Mouse (Mus musculus) urinary bladder, adult 2 months (tissue): ENCODE measurements around the gene Clta. TPM values are rescaled to one million over a fixed set of nuclear protein-coding genes. Genes with fewer than 3 reads are reported as not detected.
"Not testable (repeated sequence)": the region's sequence is repeated elsewhere in the genome, so short reads cannot be mapped to it uniquely, and the experiment has no call there.

ENCODE experiments used
- DNase-seq: peaks from one replicate; pipeline ENCODE4 v3.0.0; 2022; ENCODE audit warnings: low spot score
- polyA plus RNA-seq: library from polyadenylated mRNA; depleted of rRNA; stranded (reverse); fragments of >200 nt; gene quantifications from 2 replicates; pipeline ENCODE4 v1.2.3, GENCODE M21; 2012

The Clta gene
- polyA plus RNA-seq, 1 experiment, result 300 TPM

DNA sequence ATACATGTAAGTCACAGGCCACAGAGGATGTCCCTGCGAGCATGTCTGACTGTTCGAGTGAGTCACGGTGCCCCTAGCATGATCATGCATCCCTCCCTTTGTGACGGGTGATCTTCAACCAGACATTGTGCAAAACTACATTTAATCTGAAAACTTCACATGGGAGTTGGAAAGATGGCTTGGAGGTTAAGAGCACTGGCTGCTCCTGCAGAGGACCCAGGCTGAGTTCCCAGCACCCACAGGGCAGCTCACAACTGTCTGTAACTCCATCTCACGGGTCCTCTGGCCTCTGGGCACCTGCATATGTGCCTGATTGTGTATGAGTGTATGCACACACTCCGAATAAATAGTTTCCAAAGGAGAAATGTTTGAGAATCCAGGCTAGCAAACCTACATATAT lies 20.0 kb downstream of the Clta start:
- peak; percentile 8 for DNase-seq

DNA sequence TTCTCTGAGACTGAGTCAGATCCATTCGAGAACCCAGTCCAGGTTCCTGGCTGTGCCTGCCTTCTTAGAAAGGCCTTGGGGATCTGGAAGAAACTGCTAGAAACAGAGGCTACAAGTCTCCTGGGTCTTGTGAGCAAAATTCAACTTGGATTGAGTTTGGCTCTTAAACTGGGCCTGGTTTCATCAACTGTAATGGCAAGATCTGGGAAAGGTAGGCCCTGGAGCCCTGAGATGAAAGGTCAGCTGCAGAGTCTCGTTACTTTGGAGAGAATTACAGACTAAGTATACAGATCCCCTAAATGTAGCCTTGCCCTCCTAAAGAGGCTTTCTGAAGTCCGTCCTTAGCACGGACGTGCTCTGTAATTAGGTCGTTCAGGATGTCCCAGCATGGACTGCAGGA lies 21.3 kb downstream of the Clta start:
- DNase-seq, result no peak

DNA sequence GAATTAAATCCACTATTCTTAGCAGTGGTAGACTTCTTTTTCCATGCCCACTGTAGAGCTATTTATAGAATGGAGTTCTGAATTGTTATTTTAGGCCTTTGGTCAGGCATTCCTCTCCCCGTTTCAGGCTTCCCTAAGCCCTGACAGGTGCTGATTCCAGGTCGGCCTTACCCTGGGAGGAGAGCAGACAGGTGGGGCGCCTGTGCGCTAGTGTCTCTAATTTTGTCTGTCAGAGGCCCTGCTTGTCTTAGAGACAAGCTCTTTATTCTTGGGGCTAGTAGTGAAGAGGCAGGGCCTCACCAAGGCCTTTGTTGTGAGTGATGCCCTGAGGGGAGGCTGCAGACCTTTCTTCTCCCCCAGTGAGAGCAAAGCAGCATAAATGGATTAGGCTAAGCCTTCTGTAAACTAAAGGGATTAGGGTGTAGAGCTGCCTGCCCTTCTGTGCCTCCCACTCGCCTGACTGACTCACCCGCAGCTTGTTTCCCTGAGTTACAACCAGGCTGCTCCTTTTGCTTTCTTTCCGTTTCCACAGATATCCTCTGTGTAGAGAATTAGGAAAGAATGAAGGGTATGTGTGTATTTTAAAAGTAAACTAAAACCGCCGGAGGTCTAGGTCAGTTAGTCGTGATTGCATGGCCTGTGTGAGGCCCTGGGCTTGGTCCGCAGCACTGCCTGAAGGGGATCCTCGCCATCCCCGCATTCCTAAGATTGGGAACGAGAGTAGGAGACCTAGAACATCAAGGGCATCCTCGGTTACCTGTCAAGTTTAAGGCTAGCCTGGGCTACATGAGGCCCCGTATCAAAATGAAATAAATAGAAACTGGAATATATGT lies 24.3 kb downstream of the Clta start:
- DNase-seq, result no peak

DNA sequence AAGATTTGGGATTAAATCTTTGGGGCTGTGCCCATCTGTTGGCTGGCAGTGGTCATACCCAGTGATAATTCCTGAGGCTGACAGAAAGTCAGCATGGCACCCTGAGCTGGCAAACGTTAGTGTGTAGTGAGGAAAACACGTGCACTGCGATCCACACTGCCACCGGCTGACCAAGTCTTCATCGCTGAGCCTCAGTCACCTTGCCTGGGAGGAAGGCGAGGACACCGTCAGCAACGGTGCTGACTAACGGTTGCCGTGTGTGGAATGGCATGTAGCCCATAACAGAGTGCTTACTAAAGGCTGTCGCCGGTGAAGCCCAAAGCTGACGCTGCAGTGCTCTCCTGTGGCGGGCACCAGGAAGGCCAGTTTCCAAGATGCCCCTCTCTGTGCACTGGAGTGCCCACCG lies 25.4 kb downstream of the Clta start:
- DNase-seq, result no peak

DNA sequence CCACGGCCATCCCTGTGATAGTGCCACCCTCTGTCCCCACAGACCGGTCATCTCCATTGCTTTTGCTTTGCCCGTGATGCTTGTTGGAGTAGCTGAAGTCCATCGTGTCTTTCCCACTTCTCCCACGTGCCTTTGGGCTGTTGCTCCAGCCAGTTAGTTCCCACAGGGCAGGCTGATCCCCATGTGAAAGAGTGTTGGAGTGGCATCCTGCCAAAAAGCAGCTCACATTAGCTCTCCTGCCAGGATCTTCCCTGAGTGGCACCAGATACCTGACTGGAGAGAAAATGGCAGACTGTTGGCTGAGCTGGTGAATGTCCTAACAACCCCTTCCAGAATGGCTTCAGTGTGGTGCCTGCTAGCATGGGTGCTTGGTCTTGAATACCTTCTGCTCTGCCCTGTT lies 27.3 kb downstream of the Clta start:
- DNase-seq, result no peak

DNA sequence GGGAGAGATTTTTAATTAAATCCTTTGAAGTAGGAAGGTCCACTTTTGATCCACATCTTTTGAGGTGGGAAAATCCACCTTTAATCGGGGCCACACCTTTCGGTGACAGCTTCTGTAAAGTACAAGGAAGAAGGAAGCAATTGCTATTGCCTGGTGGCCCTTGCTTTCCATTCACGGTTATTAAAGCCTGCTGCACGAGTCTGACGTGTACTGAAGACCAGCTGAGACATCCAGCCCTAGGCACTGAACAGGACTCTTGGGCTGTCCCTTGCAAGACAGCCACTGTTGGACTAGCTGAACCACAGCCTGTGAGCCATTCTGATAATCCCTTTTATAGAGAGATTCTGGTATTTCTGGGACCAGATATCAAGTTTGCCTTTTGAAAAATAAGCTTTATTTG lies 32.2 kb downstream of the Clta start:
- DNase-seq, result no peak

DNA sequence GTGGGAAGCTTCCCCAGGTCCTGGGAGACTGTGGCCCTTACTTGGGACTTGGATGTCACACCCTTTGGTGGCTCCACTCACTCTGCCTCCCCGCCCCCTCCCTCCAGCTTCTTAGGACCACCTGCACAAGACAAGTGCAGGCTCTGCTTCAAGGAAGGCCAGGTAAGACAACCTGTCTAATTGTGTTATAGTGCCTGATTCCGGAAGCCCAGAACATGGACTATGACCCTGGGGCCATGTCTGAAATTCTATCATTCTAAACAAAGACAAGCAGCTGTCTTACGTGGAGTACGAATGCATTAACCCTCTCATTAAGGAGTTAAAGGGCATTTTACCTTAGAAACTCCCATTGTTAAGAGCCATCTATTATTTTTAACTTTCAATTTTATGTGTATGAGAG lies 36.5 kb downstream of the Clta start:
- DNase-seq, result no peak

DNA sequence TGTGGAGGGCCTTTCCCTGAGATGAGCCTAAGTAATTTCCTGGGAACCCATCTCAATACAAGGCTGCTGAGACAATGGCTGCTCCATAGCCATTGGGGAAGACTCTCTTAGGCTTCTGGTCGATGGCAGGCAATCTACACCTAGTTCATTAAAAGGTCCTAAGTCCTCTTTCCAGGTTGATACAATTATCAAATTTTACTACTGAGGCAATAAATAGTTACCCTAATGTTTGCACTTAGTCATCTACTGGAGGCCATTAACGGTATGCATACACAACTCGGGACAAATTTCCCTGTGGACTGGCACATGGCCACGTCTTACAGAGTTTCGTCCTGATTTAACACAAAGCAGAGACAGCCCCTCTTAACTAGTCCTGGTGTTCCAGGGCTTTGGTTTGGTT lies 38.2 kb downstream of the Clta start:
- no peak for DNase-seq

DNA sequence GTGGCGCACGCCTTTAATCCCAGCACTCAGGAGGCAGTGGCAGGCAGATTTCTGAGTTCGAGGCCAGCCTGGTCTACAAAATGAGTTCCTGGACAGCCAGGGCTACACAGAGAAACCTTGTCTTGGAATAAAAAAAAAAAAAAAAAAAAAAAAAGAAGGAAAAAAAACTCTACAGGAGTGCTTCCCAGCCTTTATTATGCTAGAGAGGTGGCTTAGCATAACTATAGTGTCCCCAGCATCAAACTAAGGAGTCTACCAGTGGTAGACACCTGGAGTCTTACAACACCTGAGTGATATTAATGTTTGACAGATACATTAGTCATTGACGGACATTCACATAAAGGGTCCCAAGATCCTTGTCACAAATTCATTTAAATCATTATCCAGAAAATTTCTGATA lies 38.9 kb downstream of the Clta start:
- DNase-seq, result not testable (repeated sequence)

DNA sequence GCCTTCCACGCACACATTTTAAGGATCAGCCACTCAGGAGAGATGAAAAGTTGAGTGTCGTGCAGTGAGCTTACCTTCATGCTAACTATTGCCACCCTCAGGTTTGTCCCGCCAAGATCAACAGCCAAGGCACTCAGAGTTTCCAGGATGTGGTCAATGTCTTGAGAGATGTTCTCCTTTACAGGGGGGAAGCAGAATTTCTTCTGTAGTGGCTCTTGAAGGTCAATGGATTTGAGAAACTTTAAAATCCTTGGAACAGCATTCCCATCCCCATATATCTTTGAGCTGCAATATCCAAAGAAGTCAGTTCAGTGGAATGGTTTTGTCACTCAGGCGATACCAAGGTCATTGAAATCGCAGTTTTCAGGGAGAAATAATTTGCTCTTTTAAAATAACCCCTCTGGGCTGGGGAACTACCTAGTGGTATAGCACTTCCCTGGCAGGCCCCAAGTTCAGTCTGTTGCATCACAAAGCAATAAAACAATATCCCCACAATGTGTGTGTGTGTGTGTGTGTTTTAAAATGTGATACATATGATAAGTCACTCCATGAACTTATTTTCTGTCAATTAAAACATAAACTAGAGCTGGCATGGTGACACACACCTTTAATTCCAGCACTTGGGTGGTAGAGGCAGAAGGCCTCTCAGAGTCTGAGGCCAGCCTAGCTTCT lies 40.6 kb downstream of the Clta start:
- no peak for DNase-seq

DNA sequence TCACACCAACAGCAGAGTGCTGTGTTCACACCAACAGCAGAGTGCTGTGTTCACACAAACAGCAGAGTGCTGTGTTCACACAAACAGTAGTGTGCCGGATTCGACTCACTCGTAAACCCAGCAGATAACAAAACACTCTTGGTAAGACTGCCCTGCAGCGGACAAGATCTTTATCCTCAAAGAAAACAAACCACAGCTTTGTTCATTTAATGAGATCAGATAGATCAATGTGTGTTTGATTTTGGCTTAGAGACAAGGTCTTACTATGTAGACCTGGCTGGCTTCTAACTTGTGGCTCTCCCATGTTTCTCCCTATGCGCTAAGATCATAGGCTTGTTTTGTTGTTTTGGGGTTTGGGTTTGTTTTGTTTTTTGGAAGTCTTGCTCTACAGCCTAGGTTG lies 41.8 kb downstream of the Clta start:
- no peak for DNase-seq

DNA sequence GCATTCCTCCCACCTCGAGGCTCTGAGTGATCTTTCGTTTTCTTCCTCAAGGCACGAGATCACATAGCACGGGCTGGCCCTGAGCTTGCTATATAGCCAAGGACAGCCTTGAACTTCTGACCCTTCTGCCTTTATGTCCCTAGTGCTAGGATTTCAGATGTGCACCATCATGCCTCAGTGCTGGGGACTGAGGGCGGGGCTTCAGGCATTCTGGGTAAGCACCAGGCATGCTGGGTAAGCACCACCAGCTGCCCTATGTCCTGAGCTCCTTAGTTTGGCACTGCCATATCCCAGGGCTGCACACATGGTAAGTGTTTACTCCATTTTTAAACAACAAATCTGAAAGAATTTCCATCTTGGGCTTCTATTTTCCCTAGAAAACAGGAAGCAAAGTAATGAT lies 45.6 kb downstream of the Clta start:
- DNase-seq, result no peak

DNA sequence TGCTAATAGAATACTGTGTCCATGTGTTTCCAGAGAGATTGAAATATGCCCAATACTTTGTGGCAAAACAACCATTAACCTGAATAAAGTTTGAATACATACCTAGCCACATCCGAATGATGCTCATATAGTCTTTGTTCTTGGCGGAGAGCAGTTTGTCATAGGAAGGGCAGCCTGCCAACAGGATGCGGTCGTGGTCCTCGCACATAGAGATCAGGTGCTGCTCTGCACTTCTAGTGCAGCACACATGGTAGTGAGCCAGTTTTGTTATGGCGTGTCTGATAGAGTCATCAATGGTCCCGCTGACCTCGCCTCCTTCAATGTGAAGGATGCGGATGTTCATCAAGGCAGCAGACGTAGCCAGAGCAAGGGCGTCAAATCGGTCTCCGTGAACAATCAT lies 55.4 kb downstream of the Clta start:
- DNase-seq, result no peak

DNA sequence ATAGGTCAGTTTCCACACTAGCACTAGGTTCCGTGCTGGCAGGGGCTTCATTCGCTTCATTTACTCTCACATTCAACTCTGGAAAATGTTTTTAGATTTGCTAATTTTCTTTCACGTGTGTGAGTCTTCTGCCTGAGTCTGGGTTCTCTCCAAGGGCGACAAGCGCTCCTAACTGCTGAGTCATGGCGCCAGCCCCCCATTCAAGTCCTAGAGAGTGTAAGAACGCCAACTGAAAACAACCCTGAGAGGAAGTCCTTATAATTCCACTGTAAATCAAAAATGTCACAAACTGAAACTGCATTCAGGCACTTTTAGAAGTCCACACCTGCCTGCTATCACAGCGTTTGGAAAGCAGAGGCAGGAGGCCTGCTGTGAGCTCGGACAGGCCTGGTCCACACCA lies 57.8 kb downstream of the Clta start:
- no peak for DNase-seq

DNA sequence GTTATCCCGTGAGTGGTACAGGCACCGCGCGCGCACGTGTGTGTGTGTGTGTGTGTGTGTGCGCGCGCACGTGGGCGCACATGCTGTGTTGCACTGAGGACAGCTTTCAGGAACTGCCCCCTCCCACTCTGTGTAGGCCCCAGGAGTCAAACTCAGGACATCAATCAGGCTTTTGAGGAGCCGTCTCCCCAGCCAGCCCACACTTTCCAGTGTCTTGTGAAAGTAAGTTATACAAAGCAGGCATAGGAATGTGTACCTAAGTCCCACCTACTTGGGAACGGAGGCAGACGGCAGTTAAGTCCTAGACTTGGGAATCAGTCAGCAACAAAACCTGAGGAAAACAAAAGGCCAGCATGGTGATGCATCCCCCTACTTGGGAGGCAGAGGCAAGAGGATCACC lies 58.6 kb downstream of the Clta start:
- no peak for DNase-seq

DNA sequence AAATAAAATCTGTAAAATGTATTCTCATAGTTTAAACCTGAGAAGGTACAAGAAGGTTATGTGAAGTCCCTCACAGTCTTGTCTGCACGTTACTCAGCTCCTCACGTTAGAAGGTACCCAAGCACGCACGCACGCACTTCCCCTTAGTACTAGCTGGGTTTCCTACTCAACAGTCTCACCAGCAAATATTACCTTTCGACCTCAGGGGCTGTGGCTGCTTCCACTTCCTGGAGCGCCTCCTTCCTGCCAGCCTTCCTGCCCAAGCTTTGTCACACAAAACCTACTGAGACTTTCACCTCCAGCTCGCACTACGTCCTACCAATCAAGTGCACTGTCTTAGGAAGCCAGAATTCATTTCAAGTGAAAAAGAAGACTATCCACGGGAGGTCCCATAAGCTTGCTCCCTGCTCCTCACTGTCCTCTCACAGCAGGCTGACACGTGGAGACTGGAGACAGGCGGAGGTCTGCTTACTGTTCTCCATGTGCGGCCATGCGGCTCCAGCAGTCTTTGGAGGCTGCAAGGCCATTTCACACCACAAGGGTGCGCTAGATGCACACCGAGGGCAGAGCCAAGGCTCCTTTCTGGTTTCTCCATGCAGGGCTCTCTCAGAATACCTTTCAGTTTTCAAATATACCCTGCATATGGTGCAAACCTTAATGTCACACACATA lies 61.2 kb downstream of the Clta start:
- peak; percentile 86 for DNase-seq

DNA sequence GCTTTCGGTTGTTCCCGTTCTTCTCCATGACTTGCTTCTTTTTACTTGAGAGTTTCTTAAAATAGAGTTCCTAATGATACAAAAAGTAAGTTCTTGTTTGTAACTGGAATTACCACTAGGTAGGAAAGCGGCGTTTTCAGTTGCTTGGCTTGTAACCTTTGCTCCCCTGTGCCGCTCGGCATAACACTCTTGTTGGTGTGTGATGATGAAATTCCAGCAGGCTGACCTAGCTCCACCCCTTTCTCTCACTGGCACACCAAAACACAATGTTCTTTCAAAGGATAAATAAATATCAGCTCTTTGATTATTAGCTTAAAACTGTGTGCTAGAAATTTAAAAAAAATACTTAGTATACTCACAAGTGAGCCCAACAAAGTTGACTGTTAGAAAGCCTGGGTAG lies 62.6 kb downstream of the Clta start:
- DNase-seq, result no peak

DNA sequence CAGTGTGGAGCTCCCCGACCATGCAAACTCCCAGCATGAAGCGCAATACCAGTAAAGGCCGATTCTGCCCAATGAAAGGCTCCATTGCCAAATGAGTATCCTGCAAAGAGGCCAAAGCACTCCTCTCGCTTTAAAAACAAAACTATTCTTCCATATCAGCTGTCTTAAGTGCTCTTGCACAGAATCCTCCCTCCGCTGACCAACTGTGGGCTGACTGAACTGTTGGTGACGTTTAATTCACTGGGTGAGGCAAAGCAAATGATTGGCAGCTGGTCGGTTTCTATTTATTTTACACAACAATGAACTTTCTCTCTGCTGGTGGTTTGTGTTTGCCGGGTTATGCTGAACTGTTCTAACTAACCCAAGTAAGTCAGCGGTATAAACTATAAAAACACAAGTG lies 64.5 kb downstream of the Clta start:
- no peak for DNase-seq

DNA sequence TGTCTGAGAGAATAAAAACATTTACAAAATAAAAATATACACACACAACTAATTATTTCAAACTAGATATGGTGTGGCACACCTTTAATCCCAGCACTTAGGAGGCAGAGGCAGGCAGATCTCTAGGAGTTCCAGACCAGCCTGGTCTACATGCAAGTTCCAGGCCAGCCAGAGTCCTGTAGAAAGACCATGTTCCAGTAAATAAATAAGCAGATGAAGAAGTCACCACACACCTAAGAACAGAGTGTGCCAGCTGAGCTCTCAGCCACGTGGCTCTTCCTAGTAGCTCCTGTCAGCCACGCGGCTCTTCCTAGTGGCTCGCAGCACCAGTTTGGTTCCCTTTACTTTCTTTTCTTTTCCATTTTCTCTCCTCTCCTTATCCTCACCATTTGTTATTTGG lies 65.2 kb downstream of the Clta start:
- no peak for DNase-seq

DNA sequence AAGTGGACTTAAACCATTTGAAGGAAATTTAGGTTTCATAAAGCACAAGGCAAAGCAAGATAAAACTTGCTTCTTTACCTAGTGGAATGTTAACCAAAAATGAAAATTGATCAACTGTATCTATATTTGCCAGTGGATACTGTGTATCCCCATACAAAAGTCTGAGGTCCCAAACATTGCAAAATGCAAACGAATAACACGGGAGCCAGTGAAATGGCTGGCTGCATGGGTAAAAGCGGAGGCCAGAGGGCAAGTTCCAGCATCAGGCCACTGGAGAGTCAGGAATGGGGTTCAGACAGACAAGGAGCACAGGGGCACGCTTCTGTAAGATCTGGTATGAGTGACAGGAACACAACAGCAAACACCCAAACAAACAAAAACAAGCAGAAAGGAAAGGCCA lies 66.4 kb downstream of the Clta start:
- no peak for DNase-seq

DNA sequence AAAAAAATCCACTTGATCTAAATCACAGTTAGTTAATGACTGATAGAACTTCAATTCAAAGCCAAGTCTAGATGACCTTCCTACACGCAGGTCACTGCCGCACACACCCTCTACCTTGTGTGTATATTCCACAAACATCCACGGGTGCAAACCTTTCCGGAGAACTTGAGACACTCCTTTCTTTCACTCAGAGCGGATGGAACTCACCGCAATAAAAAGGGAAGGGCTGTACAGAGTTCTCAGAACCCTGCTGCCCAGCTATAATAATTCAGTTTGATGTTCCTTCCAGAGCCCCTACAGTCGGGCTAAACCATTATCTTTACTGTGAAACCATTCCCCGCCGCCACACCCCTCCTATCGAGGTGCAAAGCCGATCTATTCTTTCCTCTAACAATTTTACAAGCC lies 67.5 kb downstream of the Clta start:
- DNase-seq, result no peak

DNA sequence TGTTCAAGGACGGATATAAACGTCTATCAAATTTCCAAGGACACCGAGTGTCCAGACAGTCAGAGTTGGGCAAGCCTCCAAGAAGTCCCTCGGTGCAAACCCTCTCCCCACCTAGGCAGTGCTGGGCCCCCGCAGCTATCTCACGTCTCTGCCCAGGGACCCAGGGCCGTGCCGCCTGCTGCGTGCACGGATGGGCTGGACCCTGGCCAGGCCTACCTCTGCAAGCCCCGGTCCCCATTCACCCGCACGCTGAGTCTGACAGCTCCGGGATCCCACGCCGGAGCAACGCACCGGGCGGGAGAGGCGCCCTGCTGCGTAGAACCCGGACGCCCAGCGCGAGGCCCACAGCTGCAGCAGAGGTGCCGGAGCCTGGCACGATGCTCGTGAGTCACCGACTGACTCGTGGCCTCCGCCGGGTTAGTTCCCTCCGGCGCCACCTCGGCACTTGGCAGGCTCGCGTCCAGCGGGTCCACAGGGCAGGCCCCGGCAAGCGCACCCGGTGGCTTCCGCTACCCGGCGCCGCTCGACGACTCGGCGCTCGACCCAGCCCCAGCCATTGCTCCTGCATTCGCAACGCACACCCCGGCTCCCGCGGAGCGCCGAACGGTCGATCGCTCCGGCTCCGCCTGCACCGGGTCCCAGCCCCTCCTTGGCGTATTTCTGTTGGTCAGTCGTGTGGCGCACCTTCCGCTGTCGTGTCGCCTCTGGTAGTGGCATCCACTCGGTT lies 68.1 kb downstream of the Clta start:
- DNase-seq, result peak; percentile 90
